Mouse (Mus musculus) hindbrain, embryonic 11.5 days (tissue): ENCODE results near the gene Fut9. TPM values are rescaled to one million over a fixed set of nuclear protein-coding genes. Genes with fewer than 3 reads are reported as not detected.

Experiments
- ATAC-seq: fragments of 200-750 bp; cut with Nextera tagmentation; 2 replicates; pipeline ENCODE4 v1.8.0; 2017; ENCODE audit warnings: mild to moderate bottlenecking, moderate TSS enrichment, moderate library complexity; ENCODE audit not compliant: low FRiP score
- DNase-seq: peaks from one replicate; pipeline ENCODE4 v3.0.0-alpha.2; 2015; ENCODE audit warnings: low spot score
- H3K27ac ChIP-seq: fragments of 300-500 bp; sonication (generic); 2 replicates; pipeline ENCODE4 v1.5.1; 2014; ENCODE audit warnings: mild to moderate bottlenecking, low read depth, low read length
- H3K27me3 ChIP-seq: fragments of 300-500 bp; sonication (generic); 2 replicates; pipeline ENCODE4 v1.6.1; 2014; ENCODE audit warnings: mild to moderate bottlenecking, low read length, moderate library complexity, mixed read lengths; ENCODE audit not compliant: control insufficient read depth, insufficient read depth
- H3K36me3 ChIP-seq: fragments of 300-500 bp; sonication (generic); 2 replicates; pipeline ENCODE4 v1.6.1; 2014; ENCODE audit warnings: mild to moderate bottlenecking, low read length, moderate library complexity, mixed read lengths; ENCODE audit not compliant: control insufficient read depth, insufficient read depth
- H3K4me1 ChIP-seq: fragments of 300-500 bp; sonication (generic); replicated peaks from 2 replicates; pipeline ENCODE4 v1.6.1; 2014; ENCODE audit warnings: low read length, mixed read lengths; ENCODE audit not compliant: control insufficient read depth, insufficient read depth
- H3K4me2 ChIP-seq: fragments of 300-500 bp; sonication (generic); replicated peaks from 2 replicates; pipeline ENCODE4 v1.6.1; 2014; ENCODE audit warnings: mild to moderate bottlenecking, low read depth, low read length
- H3K4me3 ChIP-seq: fragments of 300-500 bp; sonication (generic); 2 replicates; pipeline ENCODE4 v1.5.1; 2014; ENCODE audit warnings: low read depth, low read length
- H3K9ac ChIP-seq: fragments of 300-500 bp; sonication (generic); 2 replicates; pipeline ENCODE4 v1.6.1; 2014; ENCODE audit warnings: low read depth, low read length
- H3K9me3 ChIP-seq: fragments of 300-500 bp; sonication (generic); 2 replicates; pipeline ENCODE4 v1.6.1; 2016; ENCODE audit warnings: low read length; ENCODE audit not compliant: control insufficient read depth
- WGBS: fragments of 180-500 bp; shearing (Covaris S2); extraction: QIAGEN DNeasy Blood & Tissue Kit; methylation state at CpG from one replicate; pipeline ENCODE4 v1.1.7; 2014; 5-methylcytosine and 5-hydroxymethylcytosine counted together
- polyA plus RNA-seq: library from polyadenylated mRNA; unstranded; fragments of >200 nt; fragmentation: Nextera tagmentation; extraction: Ambion mirVana; gene quantifications from 2 replicates; pipeline ENCODE4 v1.2.1, GENCODE M21; 2014

The Fut9 gene
- polyA plus RNA-seq, 1 experiment from 2014 or later, result 2.2 TPM

- no peak for ATAC-seq
- DNase-seq, result no peak
- no peak overlapping the region for H3K4me3 ChIP-seq
Observed at GRCm38 (mm10) chr4:25664196-25664595, 135.8 kb downstream of the Fut9 start.

GRCm38 (mm10) chr4:25661204-25661727, 138.8 kb downstream of the Fut9 start:
- 77% methylated on average over 3 of the region's 3 CpGs for WGBS

More at GRCm38 (mm10) chr4:25664196-25664595, 135.8 kb downstream of the Fut9 start:
- 85% methylated on average over 1 of the region's 1 CpGs for WGBS
- Histone ChIP-seq H3K27ac (no peak overlapping the region), H3K9ac (no peak overlapping the region), H3K27me3 (no peaks in the 10 kb centered on the region), H3K36me3 (no peaks in the 10 kb centered on the region), H3K4me2 (no peak overlapping the region), H3K9me3 (no peaks in the 10 kb centered on the region), H3K4me1 (no peaks in the 10 kb centered on the region)

GRCm38 (mm10) chr4:25658792-25659191, 141.3 kb downstream of the Fut9 start:
- no peak overlapping the region for H3K4me3 ChIP-seq
- no peak overlapping the region for H3K9ac ChIP-seq
- H3K9me3 ChIP-seq, result no peaks in the 10 kb centered on the region
- no peak for ATAC-seq
- H3K4me1 ChIP-seq, result no peaks in the 10 kb centered on the region
- H3K4me2 ChIP-seq, result no peak overlapping the region
- DNase-seq, result no peak
- H3K27me3 ChIP-seq, result no peaks in the 10 kb centered on the region
- H3K27ac ChIP-seq, result no peak overlapping the region
- 80% methylated on average over 3 of the region's 3 CpGs for WGBS
- H3K36me3 ChIP-seq, result no peaks in the 10 kb centered on the region

More at GRCm38 (mm10) chr4:25661204-25661727, 138.8 kb downstream of the Fut9 start:
- DNase-seq, result no peak
- ATAC-seq, result no peak
- H3K4me3 ChIP-seq, result no peak overlapping the region
- no peak overlapping the region for H3K27ac ChIP-seq
- no peaks in the 10 kb centered on the region for H3K36me3 ChIP-seq
- no peaks in the 10 kb centered on the region for H3K27me3 ChIP-seq
- no peak overlapping the region for H3K9ac ChIP-seq
- no peaks in the 10 kb centered on the region for H3K4me1 ChIP-seq
- H3K9me3 ChIP-seq, result no peaks in the 10 kb centered on the region
- H3K4me2 ChIP-seq, result no peak overlapping the region

GRCm38 (mm10) chr4:25651902-25652301, 148.1 kb downstream of the Fut9 start:
- H3K27ac ChIP-seq, result no peak overlapping the region
- no peaks in the 10 kb centered on the region for H3K4me1 ChIP-seq
- no peak overlapping the region for H3K4me3 ChIP-seq
- no peaks in the 10 kb centered on the region for H3K27me3 ChIP-seq
- H3K9ac ChIP-seq, result no peak overlapping the region
- DNase-seq (no peak), ATAC-seq (no peak)
- H3K9me3 ChIP-seq, result no peaks in the 10 kb centered on the region
- H3K36me3 ChIP-seq, result no peaks in the 10 kb centered on the region
- H3K4me2 ChIP-seq, result no peak overlapping the region
- WGBS, result 85% methylated on average over 3 of the region's 3 CpGs

GRCm38 (mm10) chr4:25648107-25648506, 151.9 kb downstream of the Fut9 start:
- ATAC-seq, result no peak
- Histone ChIP-seq H3K27me3 (no peaks in the 10 kb centered on the region), H3K27ac (no peak overlapping the region), H3K36me3 (no peaks in the 10 kb centered on the region), H3K9me3 (no peaks in the 10 kb centered on the region), H3K4me1 (no peaks in the 10 kb centered on the region), H3K9ac (no peak overlapping the region), H3K4me2 (no peak overlapping the region), H3K4me3 (no peak overlapping the region)
- 84% methylated on average over 2 of the region's 2 CpGs for WGBS
- no peak for DNase-seq

- DNase-seq (no peak), ATAC-seq (no peak)
- Histone ChIP-seq H3K27ac (no peak overlapping the region), H3K4me3 (no peak overlapping the region), H3K4me1 (no peaks in the 10 kb centered on the region), H3K4me2 (no peak overlapping the region), H3K27me3 (no peaks in the 10 kb centered on the region), H3K9ac (no peak overlapping the region), H3K36me3 (no peaks in the 10 kb centered on the region), H3K9me3 (no peaks in the 10 kb centered on the region)
- WGBS, result 89% methylated on average over 1 of the region's 1 CpGs
Observed at GRCm38 (mm10) chr4:25647593-25647992, 152.5 kb downstream of the Fut9 start.

GRCm38 (mm10) chr4:25645580-25645979, 154.5 kb downstream of the Fut9 start:
- Histone ChIP-seq H3K27me3 (no peaks in the 10 kb centered on the region), H3K9me3 (no peaks in the 10 kb centered on the region), H3K4me3 (no peak overlapping the region), H3K4me1 (no peaks in the 10 kb centered on the region), H3K36me3 (no peaks in the 10 kb centered on the region), H3K9ac (no peak overlapping the region), H3K4me2 (no peak overlapping the region), H3K27ac (no peak overlapping the region)
- DNase-seq (no peak), ATAC-seq (no peak)
- WGBS, result 82% methylated on average over 2 of the region's 2 CpGs

GRCm38 (mm10) chr4:25641993-25642392, 158.1 kb downstream of the Fut9 start:
- Histone ChIP-seq H3K9ac (no peak overlapping the region), H3K27ac (no peak overlapping the region), H3K36me3 (no peaks in the 10 kb centered on the region), H3K4me2 (no peak overlapping the region), H3K9me3 (no peaks in the 10 kb centered on the region), H3K4me3 (no peak overlapping the region), H3K4me1 (no peaks in the 10 kb centered on the region), H3K27me3 (no peaks in the 10 kb centered on the region)
- ATAC-seq, result no peak
- DNase-seq, result no peak
- WGBS, result 86% methylated on average over 4 of the region's 4 CpGs

GRCm38 (mm10) chr4:25633262-25633661, 166.8 kb downstream of the Fut9 start:
- no peak for ATAC-seq
- H3K36me3 ChIP-seq, result no peaks in the 10 kb centered on the region

More at GRCm38 (mm10) chr4:25633262-25633661, 166.8 kb downstream of the Fut9 start:
- Histone ChIP-seq H3K4me1 (no peaks in the 10 kb centered on the region), H3K27me3 (no peaks in the 10 kb centered on the region), H3K27ac (no peak overlapping the region), H3K4me3 (no peak overlapping the region), H3K4me2 (no peak overlapping the region), H3K9me3 (no peaks in the 10 kb centered on the region), H3K9ac (no peak overlapping the region)
- no peak for DNase-seq
- 89% methylated on average over 2 of the region's 2 CpGs for WGBS
